Mouse (Mus musculus) erythroblast, embryonic 14.5 days (primary cell): ENCODE data around the gene Rnf187.

Experiments
- GATA1 ChIP-seq: IDR thresholded peaks from 2 replicates; pipeline ENCODE4 v1.6.1; 2012; ENCODE audit warnings: low read length, inconsistent platforms, mixed read lengths
- TAL1 ChIP-seq: IDR thresholded peaks from 3 replicates; pipeline ENCODE4 v1.6.1; 2012; ENCODE audit warnings: low read length, inconsistent platforms, mixed read lengths

DNA sequence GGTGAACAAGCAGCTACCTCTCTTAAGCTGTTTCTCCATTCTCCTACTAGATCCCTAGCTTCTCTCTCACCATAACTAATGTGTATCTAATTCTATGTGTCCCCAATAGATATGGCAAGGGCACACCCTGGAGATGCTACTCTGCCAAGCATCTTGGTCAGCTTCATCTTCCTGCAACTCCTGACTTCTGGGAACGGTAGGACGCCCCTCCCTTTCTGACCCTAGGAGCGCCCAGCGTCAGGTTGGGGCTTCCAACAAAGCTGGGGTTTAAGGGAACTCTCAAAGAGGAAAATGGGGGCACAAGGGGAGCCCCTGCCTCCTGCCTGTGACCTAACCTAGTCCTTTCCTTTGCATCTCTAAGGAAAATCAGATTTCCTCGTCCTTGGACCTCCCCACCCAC is 20.0 kb downstream of the Rnf187 start:
- TF ChIP-seq GATA1: no peak
- TF ChIP-seq TAL1: no peak
